Mouse (Mus musculus): ENCODE data around the gene Ajm1. TPM values are rescaled to one million over a fixed set of nuclear protein-coding genes. Genes with fewer than 3 reads are reported as not detected.
A peak's percentile ranks its signal among the peaks of the same experiment; 100 is the strongest.

Ajm1 gene
- polyA plus RNA-seq, 1 experiment from 2014 or later: 11.4 TPM

GRCm38 (mm10) chr2:25588227-25588907 is 6.8 kb upstream of the Ajm1 start:
- no peaks in the 10 kb centered on the region for H3K4me1 ChIP-seq (ENCODE audit: control insufficient read depth, insufficient read depth, low read length)
- 95% methylated on average over 8 of the region's 8 CpGs for WGBS
- ATAC-seq: no peak

GRCm38 (mm10) chr2:25587290-25587689 is 5.7 kb upstream of the Ajm1 start:
- Histone ChIP-seq H3K4me1 (ENCODE audit: control insufficient read depth, insufficient read depth, low read length) (peaks cover 6% of the 10 kb centered on the region), H3K4me2 (ENCODE audit: low read length) (no peak overlapping the region), H3K27ac (ENCODE audit: low read length) (no peak overlapping the region), H3K4me3 (ENCODE audit: low read depth, low read length) (no peak overlapping the region), H3K27me3 (ENCODE audit: control insufficient read depth, insufficient read depth, low read depth, low read length) (no peaks in the 10 kb centered on the region), H3K9me3 (replicated peaks; ENCODE audit: control insufficient read depth, low read length, poor library complexity, severe bottlenecking) (no peaks in the 10 kb centered on the region), H3K9ac (ENCODE audit: low read depth, low read length) (no peak overlapping the region), H3K36me3 (ENCODE audit: control insufficient read depth, insufficient read depth, low read length) (peaks cover 29% of the 10 kb centered on the region)
- 93% methylated on average over 8 of the region's 8 CpGs for WGBS
- ATAC-seq: no peak

More at GRCm38 (mm10) chr2:25588227-25588907, 6.8 kb upstream of the Ajm1 start:
- Histone ChIP-seq H3K9me3 (replicated peaks; ENCODE audit: control insufficient read depth, low read length, poor library complexity, severe bottlenecking) (no peaks in the 10 kb centered on the region), H3K9ac (ENCODE audit: low read depth, low read length) (no peak overlapping the region), H3K36me3 (ENCODE audit: control insufficient read depth, insufficient read depth, low read length) (peaks cover 39% of the 10 kb centered on the region), H3K27me3 (ENCODE audit: control insufficient read depth, insufficient read depth, low read depth, low read length) (no peaks in the 10 kb centered on the region), H3K4me3 (ENCODE audit: low read depth, low read length) (no peak overlapping the region), H3K4me2 (ENCODE audit: low read length) (no peak overlapping the region), H3K27ac (ENCODE audit: low read length) (no peak overlapping the region)

GRCm38 (mm10) chr2:25585601-25586000 is 4.0 kb upstream of the Ajm1 start:
- H3K4me1 ChIP-seq (ENCODE audit: control insufficient read depth, insufficient read depth, low read length): peaks cover 18% of the 10 kb centered on the region
- H3K9ac ChIP-seq (ENCODE audit: low read depth, low read length): no peak overlapping the region
- H3K27me3 ChIP-seq (ENCODE audit: control insufficient read depth, insufficient read depth, low read depth, low read length): peaks cover 1% of the 10 kb centered on the region
- no peak overlapping the region for H3K4me3 ChIP-seq (ENCODE audit: low read depth, low read length)
- ATAC-seq: no peak
- H3K9me3 ChIP-seq (replicated peaks; ENCODE audit: control insufficient read depth, low read length, poor library complexity, severe bottlenecking): no peaks in the 10 kb centered on the region
- no peak overlapping the region for H3K4me2 ChIP-seq (ENCODE audit: low read length)
- peaks cover 16% of the 10 kb centered on the region; the same call in 1 of the 2 replicates for H3K36me3 ChIP-seq (ENCODE audit: control insufficient read depth, insufficient read depth, low read length)
- H3K27ac ChIP-seq (ENCODE audit: low read length): no peak overlapping the region
- 83% methylated on average over 3 of the region's 3 CpGs for WGBS

- H3K9me3 ChIP-seq (replicated peaks; ENCODE audit: control insufficient read depth, low read length, poor library complexity, severe bottlenecking): no peaks in the 10 kb centered on the region
- peaks cover 25% of the 10 kb centered on the region for H3K4me1 ChIP-seq (ENCODE audit: control insufficient read depth, insufficient read depth, low read length)
- H3K4me3 ChIP-seq (ENCODE audit: low read depth, low read length): no peak overlapping the region
- peaks cover 16% of the 10 kb centered on the region; the same call in 1 of the 2 replicates for H3K36me3 ChIP-seq (ENCODE audit: control insufficient read depth, insufficient read depth, low read length)
- 83% methylated on average over 4 of the region's 4 CpGs for WGBS
- H3K4me2 ChIP-seq (ENCODE audit: low read length): no peak overlapping the region
- H3K9ac ChIP-seq (ENCODE audit: low read depth, low read length): no peak overlapping the region
- H3K27ac ChIP-seq (ENCODE audit: low read length): no peak overlapping the region
- H3K27me3 ChIP-seq (ENCODE audit: control insufficient read depth, insufficient read depth, low read depth, low read length): peaks cover 9% of the 10 kb centered on the region
- ATAC-seq: no peak
These were observed 3.3 kb upstream of the Ajm1 start for GRCm38 (mm10) chr2:25584856-25585255.

GRCm38 (mm10) chr2:25584152-25584551 is 2.6 kb upstream of the Ajm1 start:
- Histone ChIP-seq H3K27ac (ENCODE audit: low read length) (no peak overlapping the region), H3K27me3 (ENCODE audit: control insufficient read depth, insufficient read depth, low read depth, low read length) (peaks cover 16% of the 10 kb centered on the region), H3K4me2 (ENCODE audit: low read length) (no peak overlapping the region), H3K9ac (ENCODE audit: low read depth, low read length) (no peak overlapping the region), H3K4me3 (ENCODE audit: low read depth, low read length) (no peak overlapping the region), H3K4me1 (ENCODE audit: control insufficient read depth, insufficient read depth, low read length) (peaks cover 30% of the 10 kb centered on the region), H3K9me3 (replicated peaks; ENCODE audit: control insufficient read depth, low read length, poor library complexity, severe bottlenecking) (no peaks in the 10 kb centered on the region), H3K36me3 (ENCODE audit: control insufficient read depth, insufficient read depth, low read length) (peaks cover 16% of the 10 kb centered on the region; the same call in 1 of the 2 replicates)
- 91% methylated on average over 3 of the region's 3 CpGs for WGBS
- ATAC-seq: no peak

- no peak for ATAC-seq
- peaks cover 22% of the 10 kb centered on the region for H3K27me3 ChIP-seq (ENCODE audit: control insufficient read depth, insufficient read depth, low read depth, low read length)
- H3K4me2 ChIP-seq (ENCODE audit: low read length): no peak overlapping the region
- no peak overlapping the region for H3K27ac ChIP-seq (ENCODE audit: low read length)
- H3K9ac ChIP-seq (ENCODE audit: low read depth, low read length): no peak overlapping the region
- no peaks in the 10 kb centered on the region for H3K9me3 ChIP-seq (replicated peaks; ENCODE audit: control insufficient read depth, low read length, poor library complexity, severe bottlenecking)
- no peak overlapping the region for H3K4me3 ChIP-seq (ENCODE audit: low read depth, low read length)
- H3K36me3 ChIP-seq (ENCODE audit: control insufficient read depth, insufficient read depth, low read length): peaks cover 21% of the 10 kb centered on the region; the same call in 1 of the 2 replicates
- WGBS: 71% methylated on average over 4 of the region's 4 CpGs
- peaks cover 30% of the 10 kb centered on the region for H3K4me1 ChIP-seq (ENCODE audit: control insufficient read depth, insufficient read depth, low read length)
These were observed 2.0 kb upstream of the Ajm1 start for GRCm38 (mm10) chr2:25583571-25583970.

GRCm38 (mm10) chr2:25583120-25583481 is 1.5 kb upstream of the Ajm1 start:
- WGBS: 81% methylated on average over 6 of the region's 6 CpGs
- no peak overlapping the region for H3K27ac ChIP-seq (ENCODE audit: low read length)
- H3K9me3 ChIP-seq (replicated peaks; ENCODE audit: control insufficient read depth, low read length, poor library complexity, severe bottlenecking): no peaks in the 10 kb centered on the region
- H3K4me2 ChIP-seq (ENCODE audit: low read length): no peak overlapping the region
- ATAC-seq: no peak
- H3K4me3 ChIP-seq (ENCODE audit: low read depth, low read length): no peak overlapping the region
- H3K4me1 ChIP-seq (ENCODE audit: control insufficient read depth, insufficient read depth, low read length): peaks cover 32% of the 10 kb centered on the region
- H3K9ac ChIP-seq (ENCODE audit: low read depth, low read length): no peak overlapping the region
- H3K36me3 ChIP-seq (ENCODE audit: control insufficient read depth, insufficient read depth, low read length): peaks cover 22% of the 10 kb centered on the region; the same call in 1 of the 2 replicates
- peaks cover 26% of the 10 kb centered on the region for H3K27me3 ChIP-seq (ENCODE audit: control insufficient read depth, insufficient read depth, low read depth, low read length)

- H3K4me3 ChIP-seq (ENCODE audit: low read depth, low read length): no peak overlapping the region
- peak; percentile 44 for ATAC-seq
- H3K4me1 ChIP-seq (ENCODE audit: control insufficient read depth, insufficient read depth, low read length): peaks cover 37% of the 10 kb centered on the region
- 50% methylated on average over 12 of the region's 12 CpGs for WGBS
- H3K4me2 ChIP-seq (ENCODE audit: low read length): 0 out of 2 replicates have a peak overlapping the region, but pooled peaks have one; percentile 23
- 0 out of 2 replicates have a peak overlapping the region, but pooled peaks have one; percentile 22 for H3K27ac ChIP-seq (ENCODE audit: low read length)
- H3K9me3 ChIP-seq (replicated peaks; ENCODE audit: control insufficient read depth, low read length, poor library complexity, severe bottlenecking): no peaks in the 10 kb centered on the region
- no peak overlapping the region for H3K9ac ChIP-seq (ENCODE audit: low read depth, low read length)
- peaks cover 26% of the 10 kb centered on the region; the same call in 1 of the 2 replicates for H3K36me3 ChIP-seq (ENCODE audit: control insufficient read depth, insufficient read depth, low read length)
- H3K27me3 ChIP-seq (ENCODE audit: control insufficient read depth, insufficient read depth, low read depth, low read length): peaks cover 31% of the 10 kb centered on the region
These were observed 1.0 kb upstream of the Ajm1 start for GRCm38 (mm10) chr2:25582466-25583119.

GRCm38 (mm10) chr2:25581901-25582301 is 344 bp upstream of the Ajm1 start:
- H3K27ac ChIP-seq (ENCODE audit: low read length): peak overlapping the region; percentile 32; the same call in 1 of the 2 replicates
- peak; percentile 8 for ATAC-seq
- peak overlapping the region; percentile 53 for H3K4me3 ChIP-seq (ENCODE audit: low read depth, low read length)
- 29% methylated on average over 6 of the region's 6 CpGs for WGBS
- H3K36me3 ChIP-seq (ENCODE audit: control insufficient read depth, insufficient read depth, low read length): peaks cover 30% of the 10 kb centered on the region; the same call in 1 of the 2 replicates
- H3K9ac ChIP-seq (ENCODE audit: low read depth, low read length): peak overlapping the region; percentile 78; the same call in 1 of the 2 replicates
- peaks cover 38% of the 10 kb centered on the region for H3K27me3 ChIP-seq (ENCODE audit: control insufficient read depth, insufficient read depth, low read depth, low read length)
- no peaks in the 10 kb centered on the region for H3K9me3 ChIP-seq (replicated peaks; ENCODE audit: control insufficient read depth, low read length, poor library complexity, severe bottlenecking)
- H3K4me2 ChIP-seq (ENCODE audit: low read length): peak overlapping the region; percentile 70
- peaks cover 42% of the 10 kb centered on the region for H3K4me1 ChIP-seq (ENCODE audit: control insufficient read depth, insufficient read depth, low read length)
